Mouse (Mus musculus) ES-Bruce4 (cell line): Measurements from ENCODE around the gene Cnnm2.

ENCODE experiments used
- CTCF ChIP-seq: IDR thresholded peaks from one replicate; pipeline ENCODE4 v1.8.1; 2011; ENCODE audit warnings: low read depth, low read length
- EP300 ChIP-seq: IDR thresholded peaks from 2 replicates; pipeline ENCODE4 v1.6.1; 2011; ENCODE audit warnings: low read depth, low read length; ENCODE audit not compliant: insufficient read depth

GRCm38 (mm10) chr19:46877886-46878285, 116.5 kb downstream of the Cnnm2 start:
- no peak for TF ChIP-seq CTCF
- TF ChIP-seq EP300: no peak
